Mouse (Mus musculus) common myeloid progenitor, adult 5-6 weeks (primary cell): ENCODE results near the gene Smg6. TPM values are rescaled to one million over a fixed set of nuclear protein-coding genes. Genes with fewer than 3 reads are reported as not detected.
A peak's percentile ranks its signal among the peaks of the same experiment; 100 is the strongest.
"Not testable (repeated sequence)": the region's sequence is repeated elsewhere in the genome, so short reads cannot be mapped to it uniquely, and the experiment has no call there.

Source experiments
- ATAC-seq: replicated peaks from 2 replicates; pipeline ENCODE4 v1.8.0; 2016; ENCODE audit warnings: low read depth, mild to moderate bottlenecking, moderate TSS enrichment, inconsistent platforms; ENCODE audit not compliant: poor library complexity, severe bottlenecking
- total RNA-seq: library from RNA; stranded (forward); fragments of 200-1000, 187-1606 nt; gene quantifications from 2 replicates; pipeline ENCODE4 v1.2.3, GENCODE M21; 2017

The Smg6 gene
- total RNA-seq, 1 experiment from 2014 or later, result 46.7 TPM

GRCm38 (mm10) chr11:75173095-75173798 is 247.6 kb downstream of the Smg6 start:
- ATAC-seq, result peak; percentile 45

DNA sequence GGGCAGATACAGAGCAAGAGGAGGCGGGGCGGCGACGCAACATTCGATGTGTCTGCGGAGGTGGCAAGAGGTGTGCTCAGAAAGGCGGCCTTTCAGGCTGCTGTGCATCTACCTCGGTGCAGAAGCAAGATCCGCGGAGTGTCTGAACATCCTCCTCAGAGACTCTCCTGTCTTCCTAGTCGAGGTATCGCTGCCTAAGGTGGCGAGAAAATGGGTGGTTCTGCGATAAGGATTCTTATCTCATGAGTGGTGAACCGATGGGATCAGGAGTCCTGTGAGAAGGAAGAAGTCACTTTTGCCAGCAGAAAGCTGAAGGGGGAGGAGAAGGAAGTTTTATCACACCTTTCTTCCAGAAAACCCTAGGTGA is 248.2 kb downstream of the Smg6 start:
- ATAC-seq, result no peak

GRCm38 (mm10) chr11:75174574-75174973 is 249.0 kb downstream of the Smg6 start:
- not testable (repeated sequence) for ATAC-seq

GRCm38 (mm10) chr11:75178011-75178410 is 252.4 kb downstream of the Smg6 start:
- no peak for ATAC-seq

- peak; percentile 97 for ATAC-seq
Observed at GRCm38 (mm10) chr11:75178672-75179208, 253.1 kb downstream of the Smg6 start, which contains the start of gene Ovca2. Gene Ovca2, minus strand, starts transcription at chr11:75178835.

GRCm38 (mm10) chr11:75183917-75184570 is 258.4 kb downstream of the Smg6 start:
- ATAC-seq, result no peak

DNA sequence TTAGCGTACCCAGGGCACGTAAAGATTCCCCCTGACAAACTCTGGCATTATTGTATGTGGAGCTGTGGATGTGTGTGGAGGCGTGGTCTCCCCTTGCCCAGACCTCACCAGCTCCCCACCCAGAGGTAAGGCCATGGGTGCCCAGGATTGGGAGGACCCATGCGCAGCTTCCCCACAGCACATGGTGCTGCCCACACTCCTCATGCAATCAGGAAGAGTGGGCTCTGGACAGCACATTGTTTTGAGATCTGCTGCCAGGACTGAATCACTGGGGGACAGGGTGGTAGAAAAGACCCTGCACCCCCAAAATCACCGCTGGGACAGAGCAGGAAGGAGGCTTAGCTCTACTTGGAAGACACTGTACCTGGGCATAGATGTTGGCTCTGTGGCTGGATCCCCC is 258.9 kb downstream of the Smg6 start:
- no peak for ATAC-seq

GRCm38 (mm10) chr11:75184986-75185385 is 259.4 kb downstream of the Smg6 start:
- no peak for ATAC-seq

GRCm38 (mm10) chr11:75189713-75190370 is 264.2 kb downstream of the Smg6 start:
- peak; percentile 10 for ATAC-seq

GRCm38 (mm10) chr11:75190371-75190724 is 264.7 kb downstream of the Smg6 start:
- peak; percentile 85 for ATAC-seq

DNA sequence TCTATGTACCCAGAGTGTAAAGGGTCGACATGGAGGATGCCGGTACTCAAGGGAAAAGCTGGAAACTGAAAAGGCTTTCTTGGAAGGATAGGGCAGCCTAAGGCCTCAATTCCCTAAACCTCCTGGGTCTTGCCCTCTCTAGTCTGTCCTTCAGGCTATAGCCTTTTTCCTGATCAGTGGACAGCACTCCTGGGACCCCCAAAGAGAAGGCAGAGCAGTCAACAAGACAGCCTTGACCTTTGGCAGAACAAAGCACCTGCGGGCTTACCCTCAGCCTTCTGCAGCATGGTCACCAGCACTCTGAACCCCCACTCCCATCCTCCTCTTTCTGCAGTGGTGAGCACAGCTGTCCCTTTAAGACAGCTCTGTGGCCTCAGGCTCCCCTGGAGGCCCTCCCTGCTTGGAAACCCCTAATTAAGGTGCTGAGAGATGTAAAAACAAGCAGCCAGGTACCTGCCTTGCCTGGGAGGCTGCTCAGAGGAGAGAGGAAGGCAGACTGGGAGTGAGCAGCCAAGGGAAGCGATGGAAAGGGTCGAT is 265.4 kb downstream of the Smg6 start, which contains the start of gene Dph1:
Gene Dph1, minus strand, starts transcription at position 337 of the 537 bp plus-strand sequence.
- ATAC-seq, result no peak

DNA sequence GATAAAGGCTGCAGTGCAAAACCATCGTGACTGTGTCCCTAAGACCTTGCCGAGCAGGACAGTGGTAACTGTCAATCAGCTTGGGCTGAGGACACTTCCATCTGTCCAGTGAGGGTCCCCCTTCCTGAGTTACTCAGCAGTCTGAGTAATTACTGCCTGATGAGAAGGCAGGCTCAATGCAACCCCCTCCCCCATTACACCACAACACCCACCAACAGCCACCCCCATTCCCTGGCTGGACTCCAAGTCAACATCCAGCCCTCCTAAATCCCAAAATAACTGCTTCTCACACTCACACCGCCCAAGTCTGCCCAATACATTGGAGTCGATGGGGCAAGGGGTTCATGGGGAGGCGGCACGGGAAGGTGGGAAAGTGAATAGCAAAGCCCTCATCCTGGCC is 266.2 kb downstream of the Smg6 start:
- ATAC-seq, result no peak

DNA sequence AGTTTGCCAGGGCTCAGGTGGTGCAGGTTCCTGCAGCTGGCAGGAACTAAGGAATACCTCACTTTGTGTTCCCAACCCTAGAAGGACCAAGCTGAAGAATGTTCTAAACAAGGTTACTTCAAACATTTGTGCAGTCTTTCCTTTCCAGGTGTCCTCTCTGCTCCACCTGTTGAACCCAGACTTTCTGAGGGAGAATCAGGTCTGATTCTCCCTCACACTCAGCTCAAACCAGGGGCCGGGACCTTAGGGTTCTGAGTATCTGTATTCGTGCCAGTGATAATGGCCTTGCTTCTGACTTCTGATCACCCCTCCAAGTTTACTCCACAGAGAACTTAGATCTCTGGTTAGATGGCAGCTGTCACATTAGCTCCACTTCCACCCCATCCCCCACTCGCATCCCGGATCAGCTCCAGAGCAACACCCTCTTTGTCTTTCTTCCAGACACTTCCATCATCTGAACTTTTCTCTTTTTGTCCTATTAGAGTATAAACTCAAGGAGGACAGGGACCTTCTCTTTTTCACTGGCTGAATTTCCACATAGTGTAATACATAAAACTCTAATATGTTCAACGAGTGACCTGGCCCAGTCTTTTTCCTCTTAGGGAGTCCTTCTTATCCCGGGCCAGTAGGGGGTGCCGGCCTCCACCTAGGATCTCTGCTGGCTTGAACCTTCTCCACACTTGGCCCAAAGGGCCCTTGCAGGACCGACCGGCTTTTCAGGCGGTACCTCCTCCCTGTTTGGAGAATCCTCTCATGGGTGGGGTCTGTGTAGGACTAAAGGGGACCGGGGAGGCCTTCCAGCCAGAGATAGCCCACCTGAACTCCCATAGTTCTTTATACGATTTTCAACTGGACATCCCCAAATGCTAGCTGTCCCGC is 267.0 kb downstream of the Smg6 start:
- peak; percentile 60 for ATAC-seq

DNA sequence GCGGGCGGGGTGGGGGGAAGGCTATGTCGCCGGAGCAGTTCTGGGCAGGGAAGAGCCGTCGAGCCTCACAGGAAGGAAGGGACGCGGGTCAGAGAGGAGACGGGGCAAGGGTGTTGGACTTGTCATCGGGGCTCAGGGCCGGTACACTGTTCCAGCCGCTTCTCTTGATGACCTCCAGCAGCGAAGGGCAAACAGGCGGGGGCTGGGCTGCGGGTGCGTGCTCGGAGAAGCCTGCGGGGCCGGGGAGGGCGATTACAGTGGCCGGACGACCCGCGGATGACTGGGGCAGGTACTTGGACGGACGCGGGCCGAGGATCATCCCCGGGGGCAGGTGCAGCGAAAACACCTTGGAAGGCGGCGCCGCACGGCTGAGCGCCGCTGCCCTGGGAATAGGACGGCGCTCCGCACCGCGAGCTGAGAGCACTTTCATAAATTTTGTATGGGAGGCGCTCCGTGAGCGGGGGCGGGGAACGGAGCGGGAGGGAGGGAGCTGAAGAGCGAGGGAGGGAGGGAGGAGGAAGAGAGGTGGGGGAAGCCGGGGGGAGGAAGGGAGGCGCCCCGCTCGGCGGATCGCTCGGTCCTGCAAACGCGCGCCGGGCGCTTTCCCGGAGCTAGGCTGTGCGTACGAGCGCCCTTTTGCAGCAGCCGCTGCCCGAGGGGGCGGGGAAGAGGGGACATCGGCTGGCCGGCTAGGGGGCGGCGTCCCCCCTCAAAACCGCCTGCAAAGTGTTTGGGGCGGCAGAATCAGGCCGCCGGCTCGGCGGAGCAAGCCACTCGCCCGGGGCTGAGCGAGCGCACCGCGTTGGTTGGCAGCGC is 267.8 kb downstream of the Smg6 start, which contains the start of gene Rtn4rl1:
Gene Rtn4rl1, plus strand, starts transcription at position 528 of the 816 bp plus-strand sequence.
- no peak for ATAC-seq

- no peak for ATAC-seq
Observed at GRCm38 (mm10) chr11:75194121-75194849, 268.7 kb downstream of the Smg6 start.

DNA sequence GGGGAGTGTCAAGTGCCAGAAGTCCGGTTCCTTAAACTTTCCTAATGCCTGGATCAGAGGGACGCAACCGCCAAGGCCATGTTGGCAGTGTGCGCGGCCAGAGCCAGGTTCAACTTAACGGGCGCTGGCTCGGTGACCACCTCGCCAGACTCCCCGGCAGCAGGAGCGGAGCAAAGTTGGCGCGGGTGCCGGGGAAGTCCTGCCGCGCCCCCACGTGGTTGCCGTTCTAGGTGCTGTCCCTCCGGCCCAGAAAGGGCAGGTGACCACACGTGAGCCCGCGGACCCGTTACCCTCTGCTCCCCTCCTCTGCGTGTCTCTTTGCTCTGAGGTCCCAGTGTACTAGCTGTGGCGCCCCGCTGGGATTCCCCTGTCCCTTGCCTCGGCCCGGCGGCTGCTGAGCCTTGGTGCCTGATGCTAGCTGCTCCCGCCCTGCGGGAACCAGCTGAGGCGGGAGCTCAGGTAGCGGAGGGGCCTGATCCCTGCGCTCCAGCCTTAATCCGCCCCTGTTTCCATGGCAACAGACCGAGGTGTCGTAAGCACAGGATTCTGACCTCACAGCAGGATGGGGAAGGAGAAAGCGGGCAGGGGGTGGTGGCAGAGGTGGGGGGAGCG is 269.3 kb downstream of the Smg6 start:
- ATAC-seq, result peak; percentile 13; the same call in 1 of the 2 replicates

DNA sequence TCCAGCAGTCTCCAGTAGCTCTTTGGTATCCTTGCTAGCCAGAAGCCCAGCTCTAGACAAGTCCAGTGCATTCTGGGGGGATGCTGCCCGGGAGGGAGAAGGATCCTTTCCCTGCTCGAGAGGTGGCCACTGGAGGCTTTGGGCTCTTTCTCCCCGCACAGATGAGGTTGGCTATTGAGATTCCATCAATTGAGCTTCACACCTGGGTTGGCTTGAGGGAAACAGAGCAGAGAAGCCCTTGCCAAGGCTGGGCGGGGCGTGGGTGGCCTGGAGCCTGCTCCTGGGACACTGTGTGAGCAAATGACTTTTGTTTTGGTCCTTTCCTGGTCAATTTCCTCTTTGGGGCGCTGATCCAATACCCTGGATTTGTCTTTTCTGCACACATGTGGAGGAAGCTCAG is 270.5 kb downstream of the Smg6 start:
- no peak for ATAC-seq

DNA sequence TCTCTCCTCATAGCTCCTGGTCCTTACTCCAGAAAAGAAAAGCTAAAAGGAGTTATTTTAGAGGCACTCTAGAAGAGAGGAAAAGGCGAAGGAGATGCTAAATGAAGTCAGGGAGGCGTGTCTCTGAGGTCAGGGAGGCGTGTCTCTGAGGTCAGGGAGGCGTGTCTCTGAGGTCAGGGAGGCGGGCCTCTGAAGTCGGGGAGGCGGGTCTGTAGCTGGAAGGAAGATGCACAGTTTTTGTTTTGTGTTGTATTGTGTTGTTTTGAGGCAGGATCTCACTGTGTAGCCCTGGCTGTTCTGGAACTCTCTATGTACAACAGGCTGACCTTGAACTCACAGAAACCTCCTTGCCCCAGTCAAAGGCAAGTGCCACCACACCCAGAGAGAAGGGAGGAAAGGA is 272.3 kb downstream of the Smg6 start:
- ATAC-seq, result peak; percentile 47; the same call in 1 of the 2 replicates
